Mouse (Mus musculus) lung, postnatal 10 days (tissue): ENCODE results near the gene Ncam2.
A peak's percentile ranks its signal among the peaks of the same experiment; 100 is the strongest.

ENCODE experiments used
- DNase-seq: peaks from one replicate; pipeline ENCODE4 v3.0.0; 2021

The Ncam2 gene

GRCm38 (mm10) chr16:81303806-81304205 lies 103.3 kb downstream of the Ncam2 start:
- DNase-seq, result no peak

GRCm38 (mm10) chr16:81309215-81309614 lies 108.7 kb downstream of the Ncam2 start:
- no peak for DNase-seq

GRCm38 (mm10) chr16:81319037-81319436 lies 118.5 kb downstream of the Ncam2 start:
- DNase-seq, result no peak

- DNase-seq, result peak; percentile 35
Observed at GRCm38 (mm10) chr16:81330539-81330938, 130.0 kb downstream of the Ncam2 start.

GRCm38 (mm10) chr16:81365901-81366300 lies 165.4 kb downstream of the Ncam2 start:
- no peak for DNase-seq

GRCm38 (mm10) chr16:81374234-81374633 lies 173.7 kb downstream of the Ncam2 start:
- no peak for DNase-seq

- DNase-seq, result no peak
Observed at GRCm38 (mm10) chr16:81380434-81380833, 179.9 kb downstream of the Ncam2 start.

GRCm38 (mm10) chr16:81388646-81389045 lies 188.1 kb downstream of the Ncam2 start:
- DNase-seq, result no peak

- no peak for DNase-seq
Observed at GRCm38 (mm10) chr16:81434559-81434958, 234.1 kb downstream of the Ncam2 start.

GRCm38 (mm10) chr16:81437091-81437867 lies 236.8 kb downstream of the Ncam2 start:
- DNase-seq, result no peak

GRCm38 (mm10) chr16:81437868-81438249 lies 237.4 kb downstream of the Ncam2 start:
- DNase-seq, result no peak

GRCm38 (mm10) chr16:81450851-81451250 lies 250.4 kb downstream of the Ncam2 start:
- no peak for DNase-seq

GRCm38 (mm10) chr16:81452988-81453387 lies 252.5 kb downstream of the Ncam2 start:
- no peak for DNase-seq

- no peak for DNase-seq
Observed at GRCm38 (mm10) chr16:81454472-81454871, 254.0 kb downstream of the Ncam2 start.

- peak; percentile 6 for DNase-seq
Observed at GRCm38 (mm10) chr16:81462731-81463130, 262.2 kb downstream of the Ncam2 start.

- DNase-seq, result no peak
Observed at GRCm38 (mm10) chr16:81472925-81473324, 272.4 kb downstream of the Ncam2 start.

- DNase-seq, result no peak
Observed at GRCm38 (mm10) chr16:81481058-81481457, 280.6 kb downstream of the Ncam2 start.

GRCm38 (mm10) chr16:81496111-81496510 lies 295.6 kb downstream of the Ncam2 start:
- DNase-seq, result no peak

- no peak for DNase-seq
Observed at GRCm38 (mm10) chr16:81502578-81502977, 302.1 kb downstream of the Ncam2 start.

GRCm38 (mm10) chr16:81536230-81536629 lies 335.7 kb downstream of the Ncam2 start:
- DNase-seq, result no peak

GRCm38 (mm10) chr16:81587565-81588107 lies 387.1 kb downstream of the Ncam2 start:
- no peak for DNase-seq

GRCm38 (mm10) chr16:81623276-81623675 lies 422.8 kb downstream of the Ncam2 start:
- DNase-seq, result no peak

- DNase-seq, result no peak
Observed at GRCm38 (mm10) chr16:81623776-81624175, 423.3 kb downstream of the Ncam2 start.

- DNase-seq, result no peak
Observed at GRCm38 (mm10) chr16:81650286-81650685, 449.8 kb downstream of the Ncam2 start.

GRCm38 (mm10) chr16:81651550-81651949 lies 451.1 kb downstream of the Ncam2 start:
- no peak for DNase-seq
